Mouse (Mus musculus) liver, embryonic 14.5 days (tissue): ENCODE measurements around the gene Selenov. TPM values are rescaled to one million over a fixed set of nuclear protein-coding genes. Genes with fewer than 3 reads are reported as not detected.

ENCODE experiments used
- ATAC-seq: fragments of 200-750 bp; cut with Nextera tagmentation; 2 replicates; pipeline ENCODE4 v1.8.0; 2017; ENCODE audit warnings: moderate number of reproducible peaks, mild to moderate bottlenecking, moderate library complexity; ENCODE audit not compliant: insufficient read depth
- DNase-seq, 3 experiments: peaks; one replicate each; pipeline ENCODE4 v3.0.0-alpha.2; 2012 to 2013; ENCODE audit warnings: low read depth in 3 of 3, low spot score in 3 of 3
- H3K27ac ChIP-seq: fragments of 300-500 bp; sonication (generic); 2 replicates; pipeline ENCODE4 v1.5.1; 2014; ENCODE audit warnings: moderate library complexity, mild to moderate bottlenecking, control low read depth, inconsistent platforms
- H3K27me3 ChIP-seq: fragments of 300-500 bp; sonication (generic); 2 replicates; pipeline ENCODE4 v1.6.1; 2014; ENCODE audit warnings: mild to moderate bottlenecking, low read length, moderate library complexity; ENCODE audit not compliant: control insufficient read depth, insufficient read depth
- H3K36me3 ChIP-seq: fragments of 300-500 bp; sonication (generic); replicated peaks from 2 replicates; pipeline ENCODE4 v1.6.1; 2014; ENCODE audit warnings: low read depth; ENCODE audit not compliant: control insufficient read depth, insufficient read depth
- H3K4me1 ChIP-seq, 2 experiments: fragments of 200-500 bp in 1 of 2; fragments of 300-500 bp in 1 of 2; sonication (generic) in 1 of 2; replicated peaks; 2 replicates each; pipeline ENCODE4 v1.6.1; 2012 to 2014; ENCODE audit warnings: antibody characterized with exemption in 1 of 2, inconsistent platforms in 1 of 2, low read length in 1 of 2; ENCODE audit not compliant: control insufficient read depth in 2 of 2, insufficient read depth in 2 of 2
- H3K4me2 ChIP-seq: fragments of 300-500 bp; sonication (generic); 2 replicates; pipeline ENCODE4 v1.6.1; 2014; ENCODE audit warnings: low read depth, mild to moderate bottlenecking, control low read depth, moderate library complexity
- H3K4me3 ChIP-seq, 2 experiments: fragments of 200-500 bp in 1 of 2; fragments of 300-500 bp in 1 of 2; sonication (generic) in 1 of 2; 2 replicates each; pipeline ENCODE4 v1.5.1; 2012 to 2014; ENCODE audit warnings: low read depth in 2 of 2, low read length in 2 of 2, mild to moderate bottlenecking in 2 of 2, control low read depth in 1 of 2, inconsistent platforms in 1 of 2, moderate library complexity in 1 of 2; ENCODE audit not compliant: insufficient read depth in 1 of 2
- H3K9ac ChIP-seq: fragments of 300-500 bp; sonication (generic); replicated peaks from 2 replicates; pipeline ENCODE4 v1.6.1; 2014; ENCODE audit warnings: mild to moderate bottlenecking, control low read depth, moderate library complexity
- H3K9me3 ChIP-seq: fragments of 300-500 bp; sonication (generic); 2 replicates; pipeline ENCODE4 v1.6.1; 2016; ENCODE audit warnings: low read length, mixed read lengths; ENCODE audit not compliant: control insufficient read depth
- CTCF ChIP-seq: IDR thresholded peaks from 2 replicates; pipeline ENCODE4 v1.5.1; 2016; ENCODE audit warnings: antibody characterized with exemption, low read depth, control low read depth
- EP300 ChIP-seq: IDR thresholded peaks from 2 replicates; pipeline ENCODE4 v1.6.1; 2016; ENCODE audit warnings: antibody characterized with exemption, low read depth
- WGBS: fragments of 180-500 bp; shearing (Covaris S2); extraction: QIAGEN DNeasy Blood & Tissue Kit; methylation state at CpG from one replicate; pipeline ENCODE4 v1.1.7; 2014; ENCODE audit not compliant: insufficient replicate concordance; 5-methylcytosine and 5-hydroxymethylcytosine counted together
- polyA plus RNA-seq, 2 experiments: library from polyadenylated mRNA; depleted of rRNA in 1 of 2; stranded (reverse) in 1 of 2; unstranded in 1 of 2; fragments of >200 nt; fragmentation: Nextera tagmentation in 1 of 2; extraction: Ambion mirVana in 1 of 2; gene quantifications; 2 replicates each; pipeline versions ENCODE4 v1.2.1 to v1.2.3; 2012 to 2014

The Selenov gene
- not detected in 2 replicates for polyA plus RNA-seq (2012; rRNA removed)
- polyA plus RNA-seq (2014; fragmentation: Nextera tagmentation; extraction: Ambion mirVana): not detected in 2 replicates

GRCm38 (mm10) chr7:28290638-28291590 is at the start of gene Selenov:
Gene Selenov (minus strand): TSS chr7:28291186.
- peaks cover 60% of the 10 kb centered on the region for H3K27me3 ChIP-seq
- no peaks in the 10 kb centered on the region for H3K9me3 ChIP-seq
- H3K4me1 ChIP-seq: no peaks in the 10 kb centered on the region; a peak in 1 of 4 replicates
- no peaks in the 10 kb centered on the region for H3K36me3 ChIP-seq
- DNase-seq (no peak), ATAC-seq (no peak)
- no peak within 1 kb of the TSS for H3K27ac ChIP-seq
- no peak within 1 kb of the TSS for H3K9ac ChIP-seq
- H3K4me2 ChIP-seq: no peak within 1 kb of the TSS
- WGBS: 2% methylated on average over 52 of the region's 52 CpGs
- TF ChIP-seq CTCF: no peak
- no peak for TF ChIP-seq EP300
- no peak within 1 kb of the TSS for H3K4me3 ChIP-seq

DNA sequence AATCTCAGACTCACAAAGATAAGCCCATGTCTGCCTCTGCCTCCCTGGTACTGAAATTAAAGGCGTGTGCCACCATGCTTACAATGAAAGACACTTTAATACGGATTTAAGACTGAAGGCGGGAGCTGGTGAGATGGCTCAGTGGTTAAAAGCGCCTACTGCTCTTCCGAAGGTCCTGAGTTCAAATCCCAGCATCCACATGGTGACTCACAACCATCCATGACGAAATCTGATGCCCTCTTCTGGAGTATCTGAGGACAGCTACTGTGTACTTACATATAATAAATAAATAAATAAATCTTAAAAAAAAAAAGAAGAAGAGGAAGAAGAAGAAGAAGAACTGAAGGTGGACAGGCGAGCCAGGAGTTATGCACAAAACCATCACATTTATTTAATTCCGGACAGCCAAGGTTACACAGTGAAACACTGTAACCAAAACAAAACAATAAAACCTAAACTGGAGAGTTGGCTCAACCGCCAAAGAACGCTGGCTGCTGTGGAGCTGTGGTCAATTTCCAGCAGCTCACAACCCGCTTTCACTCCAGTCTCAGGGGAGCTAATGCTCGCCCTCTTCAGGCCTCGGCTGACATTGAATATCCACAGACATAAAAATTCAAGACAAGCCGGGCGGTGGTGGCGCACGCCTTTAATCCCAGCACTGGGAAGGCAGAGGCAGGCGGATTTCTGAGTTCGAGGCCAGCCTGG is 48.4 kb upstream of the Selenov start:
- no peaks in the 10 kb centered on the region for H3K27me3 ChIP-seq
- peak overlapping the region; percentile 86 for H3K27ac ChIP-seq
- peak overlapping the region; percentile 58 for H3K9ac ChIP-seq
- peak; percentile 44 to 59 (median 50) for DNase-seq
- no peak for ATAC-seq
- peak overlapping the region; percentile 69 to 98 for H3K4me3 ChIP-seq
- WGBS: 33% methylated on average over 19 of the region's 19 CpGs
- peaks cover 4 to 15% of the 10 kb centered on the region in 2 experiments for H3K4me1 ChIP-seq
- peak overlapping the region; percentile 96 for H3K4me2 ChIP-seq
- TF ChIP-seq CTCF: peak; percentile 56
- TF ChIP-seq EP300: no peak
- no peaks in the 10 kb centered on the region for H3K9me3 ChIP-seq
- H3K36me3 ChIP-seq: no peaks in the 10 kb centered on the region; the same call in 1 of the 2 replicates

DNA sequence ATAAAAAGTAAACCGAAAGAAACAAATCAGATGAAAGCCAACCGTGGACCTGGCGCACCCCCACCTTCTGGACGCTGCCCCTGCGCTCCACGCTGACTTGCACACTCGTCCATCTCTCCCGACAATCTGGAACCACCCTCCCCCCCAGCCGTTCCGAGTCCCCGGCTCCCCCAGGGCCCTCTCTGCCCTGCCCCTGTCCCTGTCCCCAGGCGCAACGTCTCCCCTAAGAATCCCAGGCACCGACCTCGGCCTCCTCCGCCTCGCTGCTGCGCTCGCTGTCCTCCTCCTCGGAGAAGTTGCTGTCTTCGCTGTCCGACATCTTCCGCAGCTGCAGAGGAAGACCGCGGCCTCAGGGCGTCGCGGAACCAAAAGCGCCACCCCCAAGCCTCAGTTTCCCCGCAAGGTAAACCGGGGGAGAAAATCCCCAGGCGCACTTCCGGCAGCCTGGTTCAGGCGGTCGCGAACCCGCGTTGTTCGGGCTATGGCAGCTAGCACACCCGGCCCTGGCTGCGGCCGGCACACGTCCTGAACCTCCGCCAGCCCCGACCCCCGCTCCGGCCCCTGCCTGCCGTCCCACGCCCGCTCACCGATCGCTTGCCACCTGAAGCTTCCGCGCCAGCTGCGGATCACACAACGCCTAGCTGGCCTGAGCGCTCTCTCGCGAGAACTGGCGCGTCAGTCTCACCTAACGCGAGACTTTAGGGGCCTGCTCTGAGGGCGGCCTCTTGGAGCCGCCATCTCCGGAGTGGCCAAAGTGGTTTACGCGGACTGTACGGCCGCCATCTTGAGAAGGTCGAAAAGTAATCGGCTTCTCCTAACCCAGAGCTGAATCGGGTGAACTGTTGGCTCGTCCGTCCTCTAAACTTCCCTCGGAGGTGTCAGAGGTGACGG is 47.4 kb upstream of the Selenov start, which contains the start of gene Supt5:
Gene Supt5, minus strand, starts transcription at position 639 of the 891 bp plus-strand sequence.
- H3K27ac ChIP-seq: peak within 1 kb of the TSS; percentile 86
- H3K9me3 ChIP-seq: no peaks in the 10 kb centered on the region
- DNase-seq (peak; percentile 99), ATAC-seq (peak; percentile 98)
- H3K4me1 ChIP-seq: peaks cover 4 to 14% of the 10 kb centered on the region in 2 experiments
- no peak; the same call in 1 of the 2 replicates for TF ChIP-seq CTCF
- peak; percentile 90 for TF ChIP-seq EP300
- H3K27me3 ChIP-seq: no peaks in the 10 kb centered on the region
- peak within 1 kb of the TSS; percentile 81 to 98 for H3K4me3 ChIP-seq
- H3K4me2 ChIP-seq: peak within 1 kb of the TSS; percentile 96
- peak within 1 kb of the TSS; percentile 97 for H3K9ac ChIP-seq
- under 1% methylated on average over 77 of the region's 77 CpGs for WGBS
- H3K36me3 ChIP-seq: no peaks in the 10 kb centered on the region; the same call in 1 of the 2 replicates

DNA sequence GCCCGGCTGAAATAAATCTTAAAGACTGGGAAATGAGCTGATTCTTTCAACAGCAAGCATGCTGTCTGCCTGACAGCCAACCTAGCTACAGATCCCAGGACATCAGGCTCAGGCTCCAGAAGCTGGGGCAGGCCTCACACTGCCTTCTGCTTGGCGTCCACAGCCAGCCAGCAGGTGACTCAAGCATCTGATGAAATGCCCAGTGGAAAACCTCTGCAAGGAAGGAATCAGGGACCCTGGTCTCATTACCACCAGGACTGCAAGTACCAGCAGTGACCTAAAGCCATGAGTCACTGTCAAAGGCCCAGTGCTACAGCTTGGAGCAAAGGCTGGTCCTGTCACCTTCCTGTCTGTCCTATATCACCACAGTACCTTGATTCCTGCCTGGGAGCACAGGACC is 44.5 kb upstream of the Selenov start:
- ATAC-seq (no peak), DNase-seq (no peak)
- no peak overlapping the region for H3K4me2 ChIP-seq
- H3K27me3 ChIP-seq: no peaks in the 10 kb centered on the region
- 72% methylated on average over 2 of the region's 2 CpGs for WGBS
- peaks cover 7% of the 10 kb centered on the region; the same call in 1 of the 2 replicates for H3K36me3 ChIP-seq
- H3K9me3 ChIP-seq: no peaks in the 10 kb centered on the region
- no peak overlapping the region for H3K27ac ChIP-seq
- peaks cover 4 to 6% of the 10 kb centered on the region in 2 experiments for H3K4me1 ChIP-seq
- no peak overlapping the region for H3K9ac ChIP-seq
- H3K4me3 ChIP-seq: no peak overlapping the region
- TF ChIP-seq EP300 (no peak), CTCF (no peak)
